Mouse (Mus musculus) forebrain, embryonic 15.5 days (tissue): ENCODE measurements around the gene Zfp871. TPM values are rescaled to one million over a fixed set of nuclear protein-coding genes. Genes with fewer than 3 reads are reported as not detected.
A peak's percentile ranks its signal among the peaks of the same experiment; 100 is the strongest.

ENCODE experiments used
- ATAC-seq: fragments of 200-750 bp; cut with Nextera tagmentation; replicated peaks from 2 replicates; pipeline ENCODE4 v1.8.0; 2017; ENCODE audit warnings: mild to moderate bottlenecking, moderate TSS enrichment, moderate library complexity
- H3K27ac ChIP-seq: fragments of 300-500 bp; sonication (generic); replicated peaks from 2 replicates; pipeline ENCODE4 v1.5.1; 2015; ENCODE audit warnings: mild to moderate bottlenecking, inconsistent platforms
- H3K27me3 ChIP-seq: fragments of 300-500 bp; sonication (generic); 2 replicates; pipeline ENCODE4 v1.6.1; 2015; ENCODE audit warnings: inconsistent platforms
- H3K36me3 ChIP-seq: fragments of 300-500 bp; sonication (generic); 2 replicates; pipeline ENCODE4 v1.6.1; 2015; ENCODE audit warnings: mild to moderate bottlenecking, inconsistent platforms
- H3K4me1 ChIP-seq: fragments of 300-500 bp; sonication (generic); 2 replicates; pipeline ENCODE4 v1.6.1; 2015; ENCODE audit warnings: inconsistent platforms
- H3K4me2 ChIP-seq: fragments of 300-500 bp; sonication (generic); replicated peaks from 2 replicates; pipeline ENCODE4 v1.6.1; 2015; ENCODE audit warnings: mild to moderate bottlenecking, inconsistent platforms
- H3K4me3 ChIP-seq: fragments of 300-500 bp; sonication (generic); 2 replicates; pipeline ENCODE4 v1.5.1; 2015; ENCODE audit warnings: mild to moderate bottlenecking, inconsistent platforms
- H3K9ac ChIP-seq: fragments of 300-500 bp; sonication (generic); replicated peaks from 2 replicates; pipeline ENCODE4 v1.6.1; 2015; ENCODE audit warnings: mild to moderate bottlenecking, inconsistent platforms
- H3K9me3 ChIP-seq: fragments of 300-500 bp; sonication (generic); 2 replicates; pipeline ENCODE4 v1.6.1; 2016; ENCODE audit warnings: inconsistent platforms
- WGBS: fragments of 180-500 bp; shearing (Covaris S2); methylation state at CpG from one replicate; pipeline ENCODE4 v1.1.7; 2015; ENCODE audit warnings: mixed read lengths; 5-methylcytosine and 5-hydroxymethylcytosine counted together
- polyA plus RNA-seq: library from polyadenylated mRNA; unstranded; fragments of >200 nt; fragmentation: Nextera tagmentation; extraction: Ambion mirVana; gene quantifications from 2 replicates; pipeline ENCODE4 v1.2.1, GENCODE M21; 2015

Gene Zfp871
- polyA plus RNA-seq: 43.1 and 44.7 TPM in 2 replicates

GRCm38 (mm10) chr17:32788094-32788559 is at the start of gene Zfp871:
TSS of gene Zfp871 (minus strand) at chr17:32788287.
- Histone ChIP-seq H3K9ac (peak within 1 kb of the TSS; percentile 98), H3K27me3 (no peaks in the 10 kb centered on the region), H3K27ac (peak within 1 kb of the TSS; percentile 96), H3K4me2 (peak within 1 kb of the TSS; percentile 66), H3K4me1 (peaks cover 28% of the 10 kb centered on the region), H3K36me3 (peaks cover 19% of the 10 kb centered on the region), H3K4me3 (peak within 1 kb of the TSS; percentile 95), H3K9me3 (no peaks in the 10 kb centered on the region)
- peak; percentile 99 for ATAC-seq
- under 1% methylated on average over 22 of the region's 22 CpGs for WGBS

GRCm38 (mm10) chr17:32830418-32830782 is 42.3 kb upstream of the Zfp871 start:
- H3K27ac ChIP-seq: no peak overlapping the region

GRCm38 (mm10) chr17:32829540-32830417 is 41.7 kb upstream of the Zfp871 start, which contains the start of gene Zfp799:
TSS of gene Zfp799 (minus strand) at chr17:32830261.
- Histone ChIP-seq H3K4me2 (peak within 1 kb of the TSS; percentile 75), H3K9me3 (no peaks in the 10 kb centered on the region), H3K36me3 (peaks cover 16% of the 10 kb centered on the region), H3K27ac (peak within 1 kb of the TSS; percentile 79), H3K4me1 (peaks cover 13% of the 10 kb centered on the region), H3K27me3 (no peaks in the 10 kb centered on the region), H3K4me3 (peak within 1 kb of the TSS; percentile 82), H3K9ac (peak within 1 kb of the TSS; percentile 96)
- WGBS: 1% methylated on average over 35 of the region's 35 CpGs
- ATAC-seq: peak; percentile 100

More at GRCm38 (mm10) chr17:32830418-32830782, 42.3 kb upstream of the Zfp871 start:
- WGBS: 34% methylated on average over 3 of the region's 3 CpGs
- peak; percentile 36 for ATAC-seq
- Histone ChIP-seq H3K4me3 (peak overlapping the region; percentile 82), H3K9me3 (no peaks in the 10 kb centered on the region), H3K36me3 (peaks cover 11% of the 10 kb centered on the region), H3K9ac (no peak overlapping the region; the same call in 1 of the 2 replicates), H3K4me1 (peaks cover 13% of the 10 kb centered on the region), H3K27me3 (no peaks in the 10 kb centered on the region), H3K4me2 (peak overlapping the region; percentile 75)

- WGBS: 35% methylated on average over 1 of the region's 1 CpGs
- Histone ChIP-seq H3K9me3 (no peaks in the 10 kb centered on the region), H3K9ac (no peak overlapping the region), H3K4me2 (no peak overlapping the region), H3K4me1 (peaks cover 6% of the 10 kb centered on the region), H3K36me3 (peaks cover 47% of the 10 kb centered on the region), H3K27ac (no peak overlapping the region; the same call in none of the 2 replicates), H3K27me3 (no peaks in the 10 kb centered on the region), H3K4me3 (no peak overlapping the region)
- 0 out of 2 replicates have a peak, but pooled peaks have one; percentile 46 for ATAC-seq
Observed at GRCm38 (mm10) chr17:32816074-32816784, 28.1 kb upstream of the Zfp871 start.

- no peaks in the 10 kb centered on the region for H3K27me3 ChIP-seq
- no peak overlapping the region for H3K4me3 ChIP-seq
- no peak overlapping the region for H3K4me2 ChIP-seq
- WGBS: 84% methylated on average over 7 of the region's 7 CpGs
- no peaks in the 10 kb centered on the region for H3K9me3 ChIP-seq
- no peak overlapping the region for H3K27ac ChIP-seq
- peaks cover 30% of the 10 kb centered on the region for H3K36me3 ChIP-seq
- H3K9ac ChIP-seq: no peak overlapping the region
- H3K4me1 ChIP-seq: peaks cover 9% of the 10 kb centered on the region
- ATAC-seq: no peak
Observed at GRCm38 (mm10) chr17:32814136-32814535, 26.0 kb upstream of the Zfp871 start.

GRCm38 (mm10) chr17:32810648-32811047 is 22.6 kb upstream of the Zfp871 start:
- peaks cover 10% of the 10 kb centered on the region for H3K36me3 ChIP-seq
- no peak overlapping the region for H3K4me2 ChIP-seq
- no peaks in the 10 kb centered on the region for H3K9me3 ChIP-seq
- peaks cover 24% of the 10 kb centered on the region for H3K4me1 ChIP-seq
- no peak overlapping the region for H3K9ac ChIP-seq
- ATAC-seq: no peak
- no peaks in the 10 kb centered on the region for H3K27me3 ChIP-seq
- 28% methylated on average over 1 of the region's 1 CpGs for WGBS
- H3K4me3 ChIP-seq: no peak overlapping the region
- H3K27ac ChIP-seq: no peak overlapping the region

GRCm38 (mm10) chr17:32809544-32810374 is 21.7 kb upstream of the Zfp871 start, which contains the start of gene Zfp811:
TSS of gene Zfp811 (minus strand) at chr17:32809931.
- Histone ChIP-seq H3K27ac (peak within 1 kb of the TSS; percentile 91), H3K4me2 (peak within 1 kb of the TSS; percentile 69), H3K9me3 (no peaks in the 10 kb centered on the region), H3K4me1 (peaks cover 24% of the 10 kb centered on the region), H3K4me3 (peak within 1 kb of the TSS; percentile 60), H3K27me3 (no peaks in the 10 kb centered on the region), H3K9ac (peak within 1 kb of the TSS; percentile 76), H3K36me3 (peaks cover 5% of the 10 kb centered on the region)
- under 1% methylated on average over 17 of the region's 17 CpGs for WGBS
- peak; percentile 94 for ATAC-seq

- Histone ChIP-seq H3K9me3 (no peaks in the 10 kb centered on the region), H3K4me1 (peaks cover 24% of the 10 kb centered on the region), H3K4me2 (peak overlapping the region; percentile 69), H3K36me3 (no peaks in the 10 kb centered on the region), H3K9ac (peak overlapping the region; percentile 76), H3K4me3 (peak overlapping the region; percentile 60), H3K27me3 (no peaks in the 10 kb centered on the region), H3K27ac (peak overlapping the region; percentile 91)
- 3% methylated on average over 8 of the region's 8 CpGs for WGBS
- ATAC-seq: 0 out of 2 replicates have a peak, but pooled peaks have one; percentile 2
Observed at GRCm38 (mm10) chr17:32808921-32809320, 20.8 kb upstream of the Zfp871 start.

- 76% methylated on average over 8 of the region's 8 CpGs for WGBS
- Histone ChIP-seq H3K27me3 (no peaks in the 10 kb centered on the region), H3K9me3 (no peaks in the 10 kb centered on the region), H3K4me2 (no peak overlapping the region), H3K9ac (no peak overlapping the region), H3K4me1 (peaks cover 28% of the 10 kb centered on the region), H3K4me3 (no peak overlapping the region), H3K36me3 (peaks cover 8% of the 10 kb centered on the region), H3K27ac (no peak overlapping the region)
- no peak for ATAC-seq
Observed at GRCm38 (mm10) chr17:32789244-32789643, 1.2 kb upstream of the Zfp871 start.

GRCm38 (mm10) chr17:32788576-32788975 is 489 bp upstream of the Zfp871 start:
- Histone ChIP-seq H3K36me3 (peaks cover 14% of the 10 kb centered on the region), H3K27ac (no peak overlapping the region), H3K9ac (0 out of 2 replicates have a peak overlapping the region, but pooled peaks have one; percentile 98), H3K4me3 (peak overlapping the region; percentile 95), H3K9me3 (no peaks in the 10 kb centered on the region), H3K27me3 (no peaks in the 10 kb centered on the region), H3K4me2 (peak overlapping the region; percentile 66), H3K4me1 (peaks cover 28% of the 10 kb centered on the region)
- 9% methylated on average over 9 of the region's 9 CpGs for WGBS
- no peak for ATAC-seq

GRCm38 (mm10) chr17:32787436-32788093 is 522 bp downstream of the Zfp871 start:
- Histone ChIP-seq H3K4me3 (peak overlapping the region; percentile 95), H3K36me3 (peaks cover 24% of the 10 kb centered on the region), H3K27ac (peak overlapping the region; percentile 96), H3K4me1 (peaks cover 28% of the 10 kb centered on the region), H3K9me3 (no peaks in the 10 kb centered on the region), H3K9ac (peak overlapping the region; percentile 98), H3K27me3 (no peaks in the 10 kb centered on the region), H3K4me2 (peak overlapping the region; percentile 66)
- ATAC-seq: peak; percentile 92
- under 1% methylated on average over 31 of the region's 31 CpGs for WGBS
